Mouse (Mus musculus) left cerebral cortex, postnatal 4 days (tissue): ENCODE results near the gene Atoh1. TPM values are rescaled to one million over a fixed set of nuclear protein-coding genes. Genes with fewer than 3 reads are reported as not detected.

ENCODE experiments used
- DNase-seq: peaks from one replicate; pipeline ENCODE4 v3.0.0-alpha.2; 2022
- intact Hi-C: fragments of 180-260 bp; cut with DNase I; formaldehyde crosslinking; loops from one replicate; pipeline ENCODE4 v1.15.1; 2025
- total RNA-seq, 2 experiments: library from RNA; stranded (reverse); gene quantifications; 2 replicates each; pipeline ENCODE4 v1.2.3; 2021

Gene Atoh1
- total RNA-seq: not detected

DNA sequence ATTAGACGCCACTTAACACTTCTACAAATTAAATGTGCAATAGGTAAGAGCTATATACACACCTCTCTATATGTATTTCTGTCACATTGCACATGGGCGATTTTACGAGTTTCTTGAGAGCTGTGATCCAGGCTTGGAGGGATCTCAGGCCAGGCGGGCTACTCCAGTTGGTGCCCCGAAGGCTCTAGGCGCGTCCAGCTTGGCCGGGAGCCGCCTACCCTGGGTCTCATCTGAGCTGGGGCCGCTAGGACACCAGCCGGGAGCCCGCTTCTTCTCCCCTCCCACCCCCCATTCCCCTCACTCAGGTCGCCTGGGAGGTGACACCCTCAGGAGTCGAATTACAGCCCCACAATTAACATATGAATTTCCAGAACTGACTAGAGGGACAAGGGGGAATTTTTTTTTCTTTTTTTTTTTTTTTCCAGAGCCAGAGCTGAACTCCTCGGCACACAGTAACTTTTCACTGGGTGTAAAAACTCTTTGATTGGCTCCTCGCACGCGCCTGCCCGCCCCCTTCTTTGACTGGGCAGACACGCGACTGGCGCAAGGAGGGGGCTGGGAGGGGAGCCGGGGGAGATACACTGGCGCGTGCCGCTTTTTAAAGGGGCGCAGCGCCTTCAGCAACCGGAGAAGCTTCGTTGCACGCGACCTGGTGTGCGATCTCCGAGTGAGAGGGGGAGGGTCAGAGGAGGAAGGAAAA lies at the start of gene Atoh1:
Atoh1 (plus strand) TSS at position 627 of the 700 bp plus-strand sequence.
- intact Hi-C loops: no loop called here
- peak; percentile 87 for DNase-seq

GRCm38 (mm10) chr6:64683974-64684373 lies 45.0 kb upstream of the Atoh1 start:
- DNase-seq: peak; percentile 62
- intact Hi-C loops: loop anchor here (10.0 kb wide), 1 partner anchor 401 kb away; no protein-coding TSS in a partner anchor

DNA sequence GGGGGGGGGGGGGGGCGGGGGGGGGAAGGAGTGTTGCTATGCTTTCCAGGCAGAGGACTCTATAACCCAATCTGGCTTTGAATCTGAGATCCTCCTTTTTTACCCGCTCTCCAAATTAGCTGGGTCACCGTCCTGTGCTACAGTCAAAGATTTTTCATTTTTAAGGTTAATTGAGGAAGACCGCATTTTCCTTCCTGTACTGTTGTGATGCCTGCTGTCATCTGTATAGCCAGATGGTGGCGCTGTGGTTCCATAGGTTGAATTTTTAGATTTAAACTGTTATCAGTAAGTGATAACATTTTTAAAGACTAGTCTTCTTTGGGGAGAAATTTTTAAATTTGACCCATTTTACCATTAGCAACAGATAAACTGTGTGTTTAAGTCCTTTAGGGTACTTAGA lies 44.0 kb upstream of the Atoh1 start:
- intact Hi-C loops: loop anchor here (5.0 to 10.0 kb wide), 2 partner anchors 312 to 400 kb away; no protein-coding TSS in a partner anchor
- DNase-seq: peak; percentile 59

DNA sequence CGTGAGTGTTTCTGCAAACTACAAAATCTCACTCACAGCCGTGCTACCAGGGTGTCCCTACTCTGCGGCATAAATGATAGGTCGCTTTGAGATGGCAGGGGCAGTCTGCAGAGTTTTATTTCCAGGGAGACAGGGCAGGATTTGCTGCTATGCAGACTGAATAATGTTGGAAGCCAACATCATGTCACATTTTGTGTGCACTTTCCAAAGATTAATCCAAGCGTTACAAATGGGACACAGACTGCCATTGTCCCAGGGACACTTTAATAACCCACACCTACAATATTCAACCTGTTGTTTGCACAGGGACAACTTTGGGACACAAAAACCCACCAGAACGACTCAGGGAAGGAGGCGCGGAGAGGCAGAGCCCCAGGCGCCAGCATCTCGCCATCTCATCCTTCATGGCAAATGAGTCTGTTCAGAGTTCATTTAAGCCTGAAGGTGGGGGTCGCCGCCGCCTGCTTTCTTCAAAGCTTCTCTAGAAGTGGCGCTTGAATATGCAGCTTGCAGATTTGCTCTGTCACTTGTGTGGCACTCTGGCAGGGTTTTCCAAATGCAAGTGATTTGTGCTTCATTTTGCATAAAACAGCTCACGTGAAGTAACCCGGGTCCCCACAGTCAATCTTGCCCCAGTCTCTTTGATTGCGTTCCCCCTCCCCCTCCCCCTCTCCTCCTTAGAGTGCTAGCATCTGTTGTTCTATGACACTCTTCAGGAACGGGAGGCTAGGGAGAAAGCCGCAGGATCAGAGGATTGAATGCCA lies 40.6 kb upstream of the Atoh1 start:
- intact Hi-C loops: loop anchor here (5.0 to 10.0 kb wide), 2 partner anchors 309 to 396 kb away; no protein-coding TSS in a partner anchor
- DNase-seq: peak; percentile 59

- DNase-seq: no peak
- intact Hi-C loops: no loop called here
Observed at GRCm38 (mm10) chr6:64694688-64695087, 34.2 kb upstream of the Atoh1 start.

DNA sequence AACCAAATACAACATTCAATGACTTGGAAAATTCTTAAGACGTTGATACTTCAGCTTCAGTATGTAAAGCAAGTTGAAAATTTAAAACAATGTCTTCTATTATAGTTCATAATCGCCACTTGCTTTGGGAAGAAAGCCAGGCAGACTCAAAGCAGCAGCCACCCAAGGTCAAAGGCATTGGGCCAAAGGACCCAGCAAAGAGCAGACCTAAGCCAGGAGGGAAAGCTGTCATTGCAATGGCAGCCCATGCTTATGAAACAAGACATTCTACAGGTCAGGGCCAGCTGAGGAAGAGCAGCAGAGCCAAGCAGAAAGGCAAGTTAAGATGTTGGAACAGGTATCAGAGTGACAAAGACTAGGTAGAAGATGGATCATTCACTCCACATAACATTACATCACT lies 25.3 kb upstream of the Atoh1 start:
- peak; percentile 59 for DNase-seq
- intact Hi-C loops: no loop called here

- intact Hi-C loops: no loop called here
- peak; percentile 74 for DNase-seq
Observed at GRCm38 (mm10) chr6:64727751-64728403, 1.0 kb upstream of the Atoh1 start.

DNA sequence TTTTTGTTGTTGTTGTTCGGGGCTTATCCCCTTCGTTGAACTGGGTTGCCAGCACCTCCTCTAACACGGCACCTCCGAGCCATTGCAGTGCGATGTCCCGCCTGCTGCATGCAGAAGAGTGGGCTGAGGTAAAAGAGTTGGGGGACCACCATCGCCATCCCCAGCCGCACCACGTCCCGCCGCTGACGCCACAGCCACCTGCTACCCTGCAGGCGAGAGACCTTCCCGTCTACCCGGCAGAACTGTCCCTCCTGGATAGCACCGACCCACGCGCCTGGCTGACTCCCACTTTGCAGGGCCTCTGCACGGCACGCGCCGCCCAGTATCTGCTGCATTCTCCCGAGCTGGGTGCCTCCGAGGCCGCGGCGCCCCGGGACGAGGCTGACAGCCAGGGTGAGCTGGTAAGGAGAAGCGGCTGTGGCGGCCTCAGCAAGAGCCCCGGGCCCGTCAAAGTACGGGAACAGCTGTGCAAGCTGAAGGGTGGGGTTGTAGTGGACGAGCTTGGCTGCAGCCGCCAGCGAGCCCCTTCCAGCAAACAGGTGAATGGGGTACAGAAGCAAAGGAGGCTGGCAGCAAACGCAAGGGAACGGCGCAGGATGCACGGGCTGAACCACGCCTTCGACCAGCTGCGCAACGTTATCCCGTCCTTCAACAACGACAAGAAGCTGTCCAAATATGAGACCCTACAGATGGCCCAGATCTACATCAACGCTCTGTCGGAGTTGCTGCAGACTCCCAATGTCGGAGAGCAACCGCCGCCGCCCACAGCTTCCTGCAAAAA lies 496 bp downstream of the Atoh1 start:
- intact Hi-C loops: no loop called here
- DNase-seq: peak; percentile 35

GRCm38 (mm10) chr6:64730030-64730429 lies 1.1 kb downstream of the Atoh1 start:
- no peak for DNase-seq
- intact Hi-C loops: no loop called here

- DNase-seq: no peak
- intact Hi-C loops: no loop called here
Observed at GRCm38 (mm10) chr6:64730506-64731020, 1.6 kb downstream of the Atoh1 start.

GRCm38 (mm10) chr6:64731126-64731525 lies 2.2 kb downstream of the Atoh1 start:
- DNase-seq: no peak
- intact Hi-C loops: no loop called here

DNA sequence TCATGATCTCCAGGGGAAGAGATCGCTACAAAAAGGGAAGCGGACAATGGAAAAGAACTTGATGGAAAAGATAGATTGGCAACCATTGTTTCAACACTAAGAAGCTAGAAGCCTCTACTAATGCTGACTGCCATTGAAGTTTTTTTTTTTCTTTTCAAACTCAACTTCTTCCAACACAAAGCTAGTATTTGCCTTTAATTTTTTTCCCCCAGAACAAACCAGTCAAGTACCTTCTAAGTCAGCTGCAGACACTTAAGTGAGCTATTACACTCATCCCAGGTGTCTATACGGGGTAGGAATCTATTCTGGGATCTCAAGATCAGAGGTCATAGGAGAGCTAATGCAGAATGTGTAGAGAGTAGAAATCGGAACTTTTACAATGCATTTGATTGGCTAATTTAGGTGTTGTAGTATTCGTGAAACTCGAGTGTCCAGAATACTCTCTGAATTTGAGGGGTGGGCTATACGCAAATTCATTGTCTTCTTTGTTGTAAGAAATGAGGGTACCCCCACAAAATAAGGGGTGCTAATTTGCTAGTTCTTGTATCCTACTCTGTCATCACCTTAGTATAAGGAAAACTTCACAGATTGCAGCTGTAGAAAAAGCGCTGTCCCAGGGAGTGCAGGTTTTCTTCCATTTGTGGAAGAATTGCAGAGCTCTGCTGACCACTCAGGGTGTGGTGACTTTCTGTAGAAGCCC lies 2.8 kb downstream of the Atoh1 start:
- intact Hi-C loops: no loop called here
- DNase-seq: no peak

DNA sequence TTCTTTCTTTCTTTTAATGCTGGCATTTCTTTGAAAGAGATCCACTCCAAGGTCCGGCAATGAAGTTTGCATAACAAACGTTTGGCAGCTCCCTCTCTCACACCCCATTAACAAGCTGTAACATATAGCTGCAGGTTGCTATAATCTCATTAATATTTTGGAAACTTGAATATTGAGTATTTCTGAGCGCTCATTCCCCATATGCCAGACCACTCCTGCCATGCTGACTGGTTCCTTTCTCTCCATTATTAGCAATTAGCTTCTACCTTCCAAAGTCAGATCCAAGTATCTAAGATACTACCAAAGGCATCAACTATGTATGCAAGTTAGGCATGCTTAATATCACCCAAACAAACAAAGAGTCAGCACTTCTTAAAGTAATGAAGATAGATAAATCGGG lies 4.4 kb downstream of the Atoh1 start:
- intact Hi-C loops: no loop called here
- no peak for DNase-seq

GRCm38 (mm10) chr6:64734441-64735320 lies 5.8 kb downstream of the Atoh1 start:
- intact Hi-C loops: no loop called here
- DNase-seq: peak; percentile 84

- intact Hi-C loops: no loop called here
- DNase-seq: no peak
Observed at GRCm38 (mm10) chr6:64736317-64736716, 7.4 kb downstream of the Atoh1 start.

DNA sequence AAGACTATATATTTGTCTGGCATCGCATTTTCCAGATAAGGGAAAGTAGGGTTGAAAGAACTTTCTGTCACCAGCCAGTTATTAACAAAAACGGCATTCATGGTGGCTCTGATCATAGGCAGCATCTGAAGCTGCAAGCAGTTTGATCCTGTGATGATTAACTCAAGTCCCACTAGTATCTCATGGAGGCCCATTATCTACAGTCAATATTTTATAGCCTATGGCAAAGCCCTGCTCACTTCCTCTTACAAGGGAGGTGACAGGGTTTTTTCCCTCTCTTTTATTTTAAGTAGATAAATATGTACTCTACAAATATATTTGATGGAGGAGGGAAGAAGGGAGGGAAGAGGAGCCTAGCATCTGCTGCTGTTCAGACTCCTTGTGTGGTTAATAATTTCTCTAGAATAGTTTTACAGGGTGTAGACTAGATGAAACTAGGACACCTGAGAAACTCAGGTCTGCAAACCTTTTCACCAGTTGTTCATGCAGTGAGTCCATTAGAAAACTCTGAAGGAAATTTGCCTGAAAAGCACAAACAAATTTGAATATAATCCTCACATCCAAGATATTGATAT lies 14.1 kb downstream of the Atoh1 start:
- no peak for DNase-seq
- intact Hi-C loops: no loop called here

- DNase-seq: no peak
- intact Hi-C loops: no loop called here
Observed at GRCm38 (mm10) chr6:64754515-64754914, 25.6 kb downstream of the Atoh1 start.

DNA sequence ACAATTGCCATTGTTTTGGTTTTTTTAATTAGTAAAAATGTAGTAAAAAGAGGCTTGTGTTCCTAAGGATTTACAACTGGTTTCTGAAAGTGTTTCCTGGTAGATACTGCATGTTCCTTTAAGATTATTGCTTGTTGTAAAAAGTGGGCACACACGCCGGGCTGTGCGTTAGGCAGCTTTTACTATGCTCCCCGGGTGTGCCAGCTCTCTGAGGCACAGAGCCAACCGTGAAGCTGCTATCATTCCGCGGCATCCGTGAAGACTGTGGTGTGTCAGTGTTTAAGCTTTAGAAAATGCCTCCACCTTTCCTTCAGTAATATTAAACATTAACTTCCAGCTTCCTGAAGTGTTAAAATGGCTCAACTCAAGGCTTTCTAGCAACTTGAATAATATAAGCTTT lies 35.0 kb downstream of the Atoh1 start:
- intact Hi-C loops: no loop called here
- DNase-seq: peak; percentile 51

DNA sequence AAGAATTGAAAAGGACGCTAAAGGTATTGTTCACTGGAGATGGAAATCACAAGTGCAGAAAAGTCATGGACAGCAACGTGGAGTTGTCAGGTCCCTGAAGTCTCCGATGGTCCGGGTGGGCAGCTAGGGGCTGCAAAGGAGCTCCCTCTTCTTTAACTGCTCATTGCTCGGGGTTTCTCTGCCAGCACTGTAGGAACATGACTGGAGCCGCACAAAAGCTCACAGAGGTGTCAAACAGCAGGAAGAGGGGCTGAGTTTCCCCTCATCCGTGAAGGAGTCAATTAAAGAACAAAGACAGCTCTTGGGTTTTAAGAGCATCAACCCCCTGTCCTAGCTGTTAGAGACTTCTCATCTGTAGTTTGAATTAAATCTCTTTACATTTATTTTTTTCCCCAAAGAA lies 44.5 kb downstream of the Atoh1 start:
- intact Hi-C loops: no loop called here
- peak; percentile 3 for DNase-seq
